Mouse (Mus musculus) liver, embryonic 14.5 days (tissue): Measurements from ENCODE around the gene Dgkh. TPM values are rescaled to one million over a fixed set of nuclear protein-coding genes. Genes with fewer than 3 reads are reported as not detected.
"Not testable (repeated sequence)": the region's sequence is repeated elsewhere in the genome, so short reads cannot be mapped to it uniquely, and the experiment has no call there.

ENCODE experiments used
- ATAC-seq: fragments of 200-750 bp; cut with Nextera tagmentation; 2 replicates; pipeline ENCODE4 v1.8.0; 2017; ENCODE audit warnings: moderate number of reproducible peaks, mild to moderate bottlenecking, moderate library complexity; ENCODE audit not compliant: insufficient read depth
- DNase-seq, 3 experiments: peaks; one replicate each; pipeline ENCODE4 v3.0.0-alpha.2; 2012 to 2013; ENCODE audit warnings: low read depth in 3 of 3, low spot score in 3 of 3
- H3K27ac ChIP-seq: fragments of 300-500 bp; sonication (generic); 2 replicates; pipeline ENCODE4 v1.5.1; 2014; ENCODE audit warnings: moderate library complexity, mild to moderate bottlenecking, control low read depth, inconsistent platforms
- H3K27me3 ChIP-seq: fragments of 300-500 bp; sonication (generic); 2 replicates; pipeline ENCODE4 v1.6.1; 2014; ENCODE audit warnings: mild to moderate bottlenecking, low read length, moderate library complexity; ENCODE audit not compliant: control insufficient read depth, insufficient read depth
- H3K36me3 ChIP-seq: fragments of 300-500 bp; sonication (generic); replicated peaks from 2 replicates; pipeline ENCODE4 v1.6.1; 2014; ENCODE audit warnings: low read depth; ENCODE audit not compliant: control insufficient read depth, insufficient read depth
- H3K4me1 ChIP-seq, 2 experiments: fragments of 200-500 bp in 1 of 2; fragments of 300-500 bp in 1 of 2; sonication (generic) in 1 of 2; replicated peaks; 2 replicates each; pipeline ENCODE4 v1.6.1; 2012 to 2014; ENCODE audit warnings: antibody characterized with exemption in 1 of 2, inconsistent platforms in 1 of 2, low read length in 1 of 2; ENCODE audit not compliant: control insufficient read depth in 2 of 2, insufficient read depth in 2 of 2
- H3K4me2 ChIP-seq: fragments of 300-500 bp; sonication (generic); 2 replicates; pipeline ENCODE4 v1.6.1; 2014; ENCODE audit warnings: low read depth, mild to moderate bottlenecking, control low read depth, moderate library complexity
- H3K4me3 ChIP-seq, 2 experiments: fragments of 200-500 bp in 1 of 2; fragments of 300-500 bp in 1 of 2; sonication (generic) in 1 of 2; 2 replicates each; pipeline ENCODE4 v1.5.1; 2012 to 2014; ENCODE audit warnings: low read depth in 2 of 2, low read length in 2 of 2, mild to moderate bottlenecking in 2 of 2, control low read depth in 1 of 2, inconsistent platforms in 1 of 2, moderate library complexity in 1 of 2; ENCODE audit not compliant: insufficient read depth in 1 of 2
- H3K9ac ChIP-seq: fragments of 300-500 bp; sonication (generic); replicated peaks from 2 replicates; pipeline ENCODE4 v1.6.1; 2014; ENCODE audit warnings: mild to moderate bottlenecking, control low read depth, moderate library complexity
- H3K9me3 ChIP-seq: fragments of 300-500 bp; sonication (generic); 2 replicates; pipeline ENCODE4 v1.6.1; 2016; ENCODE audit warnings: low read length, mixed read lengths; ENCODE audit not compliant: control insufficient read depth
- CTCF ChIP-seq: IDR thresholded peaks from 2 replicates; pipeline ENCODE4 v1.5.1; 2016; ENCODE audit warnings: antibody characterized with exemption, low read depth, control low read depth
- EP300 ChIP-seq: IDR thresholded peaks from 2 replicates; pipeline ENCODE4 v1.6.1; 2016; ENCODE audit warnings: antibody characterized with exemption, low read depth
- WGBS: fragments of 180-500 bp; shearing (Covaris S2); extraction: QIAGEN DNeasy Blood & Tissue Kit; methylation state at CpG from one replicate; pipeline ENCODE4 v1.1.7; 2014; ENCODE audit not compliant: insufficient replicate concordance; 5-methylcytosine and 5-hydroxymethylcytosine counted together
- polyA plus RNA-seq, 2 experiments: library from polyadenylated mRNA; depleted of rRNA in 1 of 2; stranded (reverse) in 1 of 2; unstranded in 1 of 2; fragments of >200 nt; fragmentation: Nextera tagmentation in 1 of 2; extraction: Ambion mirVana in 1 of 2; gene quantifications; 2 replicates each; pipeline versions ENCODE4 v1.2.1 to v1.2.3; 2012 to 2014

Gene Dgkh
- polyA plus RNA-seq, 2 experiments = 0.15 to 0.36 TPM

DNA sequence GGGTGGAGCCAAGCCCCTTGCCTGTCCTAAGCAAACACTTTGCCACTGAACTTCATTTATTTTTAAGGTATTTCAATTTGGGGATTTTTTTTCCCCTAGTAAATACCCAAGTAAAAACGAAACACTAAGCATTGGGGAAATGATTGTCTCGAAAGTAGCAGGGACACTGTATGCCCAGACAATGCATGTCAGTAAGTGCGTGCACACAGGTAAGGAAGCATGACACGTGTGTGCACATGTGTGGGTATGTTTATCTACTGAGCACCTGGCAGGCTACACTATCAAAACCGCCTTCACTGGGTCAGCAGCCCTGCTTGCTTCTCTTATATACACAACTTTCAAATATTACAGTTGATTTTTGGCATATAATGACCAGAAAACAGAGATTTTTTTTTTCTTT, 164.2 kb downstream of the Dgkh start:
- ATAC-seq = no peak
- no peak overlapping the region for H3K4me3 ChIP-seq
- TF ChIP-seq EP300 = no peak
- no peak for TF ChIP-seq CTCF
- H3K36me3 ChIP-seq = no peaks in the 10 kb centered on the region
- H3K4me1 ChIP-seq = no peaks in the 10 kb centered on the region
- no peak overlapping the region for H3K27ac ChIP-seq
- H3K27me3 ChIP-seq = no peaks in the 10 kb centered on the region
- no peaks in the 10 kb centered on the region for H3K9me3 ChIP-seq
- 53% methylated on average over 5 of the region's 5 CpGs for WGBS
- no peak for DNase-seq
- no peak overlapping the region for H3K9ac ChIP-seq
- no peak overlapping the region for H3K4me2 ChIP-seq

DNA sequence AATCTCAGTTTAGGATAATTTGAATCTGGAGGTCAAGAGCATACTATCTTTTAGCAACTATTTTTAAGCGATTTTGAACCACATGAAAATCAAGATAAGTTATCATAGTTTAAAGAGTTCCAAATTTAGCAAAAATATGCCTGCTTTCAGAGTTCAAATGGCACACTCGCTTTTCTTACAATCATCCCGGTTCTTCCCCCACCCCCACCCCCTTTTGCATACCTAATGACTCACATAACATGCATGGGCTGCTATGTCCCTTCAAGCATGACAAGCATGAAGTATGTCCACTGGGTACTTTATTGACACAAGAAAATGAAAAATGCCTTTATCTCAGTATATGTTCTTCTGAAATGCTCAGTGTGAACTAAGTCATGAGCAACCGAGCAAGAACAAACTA, 166.1 kb downstream of the Dgkh start:
- DNase-seq (no peak), ATAC-seq (no peak)
- Histone ChIP-seq H3K4me2 (no peak overlapping the region), H3K9ac (no peak overlapping the region), H3K9me3 (no peaks in the 10 kb centered on the region), H3K4me3 (no peak overlapping the region), H3K27me3 (no peaks in the 10 kb centered on the region), H3K27ac (no peak overlapping the region), H3K36me3 (no peaks in the 10 kb centered on the region), H3K4me1 (no peaks in the 10 kb centered on the region)
- TF ChIP-seq CTCF (no peak), EP300 (no peak)
- 57% methylated on average over 4 of the region's 4 CpGs for WGBS

DNA sequence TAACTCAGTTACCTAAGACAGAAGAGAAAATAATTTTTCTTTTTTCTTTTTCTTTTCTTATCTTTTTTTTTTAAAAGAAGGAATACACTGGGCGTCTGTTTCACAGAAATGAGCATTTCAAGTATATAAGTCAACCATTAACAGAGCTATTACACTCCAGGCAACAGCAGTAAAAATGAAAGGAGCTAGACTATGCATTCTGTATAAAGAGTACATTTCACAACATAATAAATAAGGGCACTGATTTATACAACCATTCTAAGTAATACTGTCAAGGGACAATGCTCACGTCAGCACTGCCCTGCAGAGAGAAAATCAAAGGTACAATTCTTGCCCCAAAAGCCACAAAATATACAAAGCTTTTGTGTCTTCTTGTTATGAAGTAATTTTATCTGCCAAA, 168.3 kb downstream of the Dgkh start:
- H3K4me1 ChIP-seq = no peaks in the 10 kb centered on the region
- H3K4me3 ChIP-seq = no peak overlapping the region
- no peak for ATAC-seq
- H3K36me3 ChIP-seq = no peaks in the 10 kb centered on the region
- H3K27me3 ChIP-seq = no peaks in the 10 kb centered on the region
- TF ChIP-seq CTCF = no peak
- H3K9me3 ChIP-seq = no peaks in the 10 kb centered on the region
- no peak overlapping the region for H3K4me2 ChIP-seq
- H3K27ac ChIP-seq = no peak overlapping the region
- H3K9ac ChIP-seq = no peak overlapping the region
- 60% methylated on average over 2 of the region's 2 CpGs for WGBS
- DNase-seq = no peak

DNA sequence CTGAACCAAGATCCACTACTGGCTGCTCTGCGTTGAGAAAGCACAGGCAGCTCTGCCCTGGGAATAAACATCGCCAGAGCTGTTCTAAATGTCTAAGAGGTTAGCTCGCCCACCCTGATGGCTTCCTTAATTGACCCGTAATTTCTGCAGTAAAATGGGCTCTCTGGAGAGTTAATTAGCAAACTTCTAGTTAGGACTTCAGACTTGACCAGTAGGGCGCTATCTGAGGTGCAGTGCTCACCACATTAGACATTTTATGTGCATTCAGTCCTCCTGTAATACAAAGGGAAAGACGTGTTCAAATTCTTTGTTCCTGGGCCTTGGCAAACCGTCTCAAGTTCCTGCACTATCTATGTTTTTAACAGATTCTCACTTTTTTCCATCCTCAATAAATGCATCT, 169.4 kb downstream of the Dgkh start:
- Histone ChIP-seq H3K27me3 (no peaks in the 10 kb centered on the region), H3K36me3 (no peaks in the 10 kb centered on the region), H3K4me2 (no peak overlapping the region), H3K4me1 (no peaks in the 10 kb centered on the region), H3K4me3 (no peak overlapping the region), H3K9me3 (no peaks in the 10 kb centered on the region), H3K9ac (no peak overlapping the region), H3K27ac (no peak overlapping the region)
- ATAC-seq (no peak), DNase-seq (no peak)
- WGBS = 66% methylated on average over 7 of the region's 7 CpGs
- TF ChIP-seq EP300 (no peak), CTCF (no peak)

DNA sequence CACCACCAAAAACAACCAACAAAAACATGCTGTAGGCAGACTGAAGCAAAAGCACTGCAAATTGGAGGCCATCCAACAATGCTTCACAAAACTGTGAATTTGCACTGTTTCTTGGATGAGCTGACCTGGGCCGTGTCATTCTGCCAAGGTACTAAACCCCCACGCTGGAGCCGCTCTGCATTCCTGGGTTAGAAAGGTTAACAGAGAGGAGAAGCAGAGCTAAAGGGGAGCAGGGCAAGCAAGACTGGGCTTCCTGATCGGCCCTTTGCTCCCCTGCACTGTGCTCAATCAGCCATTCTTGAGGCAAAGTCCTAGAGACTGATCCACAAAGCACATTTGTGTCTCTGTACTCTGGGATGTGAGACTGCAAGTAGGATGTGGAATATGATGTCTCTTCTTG, 170.5 kb downstream of the Dgkh start:
- no peak overlapping the region for H3K9ac ChIP-seq
- no peak for ATAC-seq
- no peak overlapping the region for H3K4me3 ChIP-seq
- WGBS = 61% methylated on average over 4 of the region's 4 CpGs
- H3K4me2 ChIP-seq = no peak overlapping the region
- no peaks in the 10 kb centered on the region for H3K36me3 ChIP-seq
- no peak for DNase-seq
- TF ChIP-seq CTCF (no peak), EP300 (no peak)
- H3K9me3 ChIP-seq = no peaks in the 10 kb centered on the region
- no peaks in the 10 kb centered on the region for H3K4me1 ChIP-seq
- H3K27me3 ChIP-seq = no peaks in the 10 kb centered on the region
- no peak overlapping the region for H3K27ac ChIP-seq

- no peaks in the 10 kb centered on the region for H3K4me1 ChIP-seq
Observed at GRCm38 (mm10) chr14:78559042-78559441, 173.5 kb downstream of the Dgkh start.

DNA sequence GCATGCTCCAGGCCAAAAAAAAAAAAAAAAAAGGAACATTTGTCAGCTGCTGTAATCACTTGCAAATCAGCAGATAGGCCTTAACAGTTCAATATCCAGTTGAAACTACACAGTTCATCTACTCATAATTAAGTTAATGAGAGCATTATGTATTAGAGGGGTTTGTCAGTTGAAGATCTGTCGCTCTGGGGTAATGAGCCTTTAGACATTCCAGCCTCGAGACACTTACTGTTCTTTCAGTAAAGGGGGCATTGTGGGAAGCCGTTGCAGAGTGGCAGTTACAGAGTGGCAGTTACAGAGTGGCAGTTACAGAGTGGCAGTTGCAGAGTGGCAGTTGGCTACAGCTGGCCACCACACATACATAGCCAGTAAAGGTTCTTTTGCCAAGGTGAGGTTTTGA, 177.7 kb downstream of the Dgkh start:
- not testable (repeated sequence) for H3K9ac ChIP-seq, H3K9me3 ChIP-seq, ATAC-seq, H3K4me1 ChIP-seq, H3K27me3 ChIP-seq, H3K4me3 ChIP-seq, H3K27ac ChIP-seq, H3K4me2 ChIP-seq, DNase-seq, H3K36me3 ChIP-seq
- 70% methylated on average over 3 of the region's 3 CpGs for whole genome bisulfite sequencing

More at GRCm38 (mm10) chr14:78559042-78559441, 173.5 kb downstream of the Dgkh start:
- no peak overlapping the region for H3K27ac ChIP-seq
- DNase-seq = no peak
- no peaks in the 10 kb centered on the region for H3K36me3 ChIP-seq
- no peak overlapping the region for H3K4me2 ChIP-seq
- H3K9me3 ChIP-seq = no peaks in the 10 kb centered on the region
- ATAC-seq = no peak
- no peak overlapping the region for H3K9ac ChIP-seq
- TF ChIP-seq CTCF (no peak), EP300 (no peak)
- no peak overlapping the region for H3K4me3 ChIP-seq
- no peaks in the 10 kb centered on the region for H3K27me3 ChIP-seq
- WGBS = 63% methylated on average over 8 of the region's 8 CpGs
